Mouse (Mus musculus): ENCODE measurements around the gene Ang5.
"Not testable (repeated sequence)": the region's sequence is repeated elsewhere in the genome, so short reads cannot be mapped to it uniquely, and the experiment has no call there.

DNA sequence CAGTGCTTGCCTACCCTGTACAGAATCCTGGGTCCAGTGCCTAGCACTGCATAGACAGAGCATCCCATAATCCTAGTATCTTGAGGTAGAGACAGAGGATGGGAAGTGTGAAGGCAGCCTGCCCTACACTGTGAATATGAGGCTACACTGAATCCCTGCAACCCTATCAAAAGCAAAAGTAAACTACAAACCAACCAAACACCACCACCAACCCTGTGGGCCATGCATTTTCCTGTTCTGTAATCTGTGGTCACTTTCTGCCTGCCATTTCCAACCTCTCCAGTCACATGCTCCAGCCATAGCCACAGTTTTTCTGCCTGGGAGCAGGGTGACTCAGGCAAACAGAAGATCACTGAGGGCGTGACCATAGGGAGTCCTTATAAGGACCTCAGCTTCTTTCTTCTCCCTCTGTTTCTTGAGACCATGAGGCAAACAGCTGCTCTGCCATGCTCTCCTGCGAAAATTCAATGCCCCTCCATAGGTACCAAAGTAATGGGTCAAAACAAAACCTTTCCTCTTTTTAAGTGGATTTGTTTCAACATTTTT is 41.7 kb downstream of the Ang5 start:
- not testable (repeated sequence) for TF ChIP-seq POLR2A (IDR thresholded peaks at IDR 0.05; ENCODE audit: insufficient read depth, low read depth, low read length); CTCF (IDR thresholded peaks at IDR 0.05); EP300 (IDR thresholded peaks at IDR 0.05; ENCODE audit: insufficient read depth, low read depth, low read length)

Measured in heart, adult 2 months (tissue).